ENCODE assay signal across 10 mouse cellular contexts in the genomic region with DNA sequence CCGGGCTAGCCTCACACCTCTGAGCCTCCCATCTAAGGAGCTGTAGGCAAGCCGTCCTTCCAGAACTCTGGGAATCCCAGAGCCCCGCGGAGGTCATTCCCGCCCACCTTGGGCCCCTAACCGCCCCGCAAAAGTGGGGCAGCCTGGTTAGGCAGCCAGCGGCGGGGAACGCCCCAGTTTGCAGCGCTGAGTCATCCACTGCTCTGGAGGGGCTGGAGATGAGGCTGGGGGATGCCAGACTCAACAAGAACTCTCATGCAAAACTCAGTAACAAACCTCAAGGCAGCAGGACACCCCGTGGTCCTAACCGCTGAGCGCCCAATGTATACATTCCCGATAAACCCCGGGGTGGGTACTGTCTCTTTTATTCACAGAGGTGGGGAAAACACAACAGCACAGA. TPM values are rescaled to one million over a fixed set of nuclear protein-coding genes. Genes with fewer than 3 reads are reported as not detected.
A peak's percentile ranks its signal among the peaks of the same experiment; 100 is the strongest.
DNase-seq lines count a peak whose midpoint lies in the region; ATAC-seq and TF ChIP-seq lines count a peak whose summit lies in the region.
"Had no signal": no experiment of that assay in that cellular context is flagged by ENCODE, and none has a peak within 500 bp of the region (broad histone marks: within the 10 kb centered on the region; RNA-seq: fewer than 3 reads in every experiment).

No protein-coding gene starts in this region.

- peaks cover 3% of the 10 kb centered on the region; the same call in 1 of the 2 replicates for H3K27me3 ChIP-seq in ES-Bruce4 (ENCODE audit: control insufficient read depth, insufficient read depth, low read length, poor library complexity, severe bottlenecking)
- no peaks in the 10 kb centered on the region for H3K27me3 ChIP-seq in forebrain, embryonic 16.5 days (replicated peaks; ENCODE audit: control insufficient read depth, insufficient read depth, low read length)

- TF ChIP-seq POLR2A in ES-Bruce4 (IDR thresholded peaks at IDR 0.05; ENCODE audit: insufficient read depth, low read length) = no peak

- ATAC-seq in forebrain, embryonic 16.5 days = no peak

- H3K79me2 ChIP-seq in macrophage (ENCODE audit: inconsistent target) = no peaks in the 10 kb centered on the region

- TF ChIP-seq EP300 in ES-Bruce4 (IDR thresholded peaks at IDR 0.05; ENCODE audit: insufficient read depth, low read depth, low read length) = peak; percentile 63; the same call in 1 of the 2 replicates

- H3K4me3 ChIP-seq in gastrocnemius, adult 2 months = peak overlapping the region; percentile 87
- H3K4me3 ChIP-seq in ES-Bruce4 (ENCODE audit: low read depth, low read length) (peak overlapping the region; percentile 44), macrophage (ENCODE audit: inconsistent target) (peak overlapping the region; percentile 5; the same call in 1 of the 2 replicates)
- H3K4me3 ChIP-seq in forebrain, embryonic 16.5 days (replicated peaks; ENCODE audit: low read length) = peak overlapping the region; percentile 86

- H3K9me3 ChIP-seq in ES-Bruce4 (replicated peaks; ENCODE audit: control insufficient read depth, insufficient read depth, low read length, poor library complexity, severe bottlenecking) = no peaks in the 10 kb centered on the region
- H3K9me3 ChIP-seq in forebrain, embryonic 16.5 days (ENCODE audit: control insufficient read depth, low read length) = no peaks in the 10 kb centered on the region

- no peak overlapping the region for H3K9ac ChIP-seq in ES-Bruce4 (ENCODE audit: low read depth, poor library complexity, severe bottlenecking)
- peak overlapping the region; percentile 99 for H3K9ac ChIP-seq in forebrain, embryonic 16.5 days (replicated peaks; ENCODE audit: low read depth, low read length)

- DNase-seq in gastrocnemius, adult 2 months = no peak
- DNase-seq in gastrocnemius, postnatal 14 days = no peak
- no peak for DNase-seq in frontal cortex, postnatal 14 days (ENCODE audit: low spot score in 2 of 2)
- no peak for DNase-seq in urinary bladder, adult 18-20 months (ENCODE audit: low spot score in 2 of 2)
- no peak for DNase-seq in lung, postnatal 36 days

- TF ChIP-seq CTCF in gastrocnemius, adult 2 months (IDR thresholded peaks at IDR 0.05) = no peak
- TF ChIP-seq CTCF in ES-Bruce4 (IDR thresholded peaks at IDR 0.05; ENCODE audit: low read depth, low read length) = no peak

- H3K27ac ChIP-seq in gastrocnemius, adult 2 months = no peak overlapping the region
- H3K27ac ChIP-seq in ES-Bruce4 (ENCODE audit: insufficient read depth, low read length) (no peak overlapping the region), macrophage (no peak overlapping the region)
- H3K27ac ChIP-seq in forebrain, embryonic 16.5 days (ENCODE audit: low read length) = peak overlapping the region; percentile 99

- peak overlapping the region; percentile 93 for H3K4me2 ChIP-seq in forebrain, embryonic 16.5 days (ENCODE audit: low read length)

- peaks cover 9% of the 10 kb centered on the region for H3K4me1 ChIP-seq in ES-Bruce4 (ENCODE audit: control insufficient read depth, insufficient read depth, low read length)
- H3K4me1 ChIP-seq in forebrain, embryonic 16.5 days (replicated peaks; ENCODE audit: control insufficient read depth, insufficient read depth, low read length) = peaks cover 69% of the 10 kb centered on the region

- WGBS in forebrain, embryonic 16.5 days = 8% methylated on average over 16 of the region's 16 CpGs
- 12% methylated on average over 16 of the region's 16 CpGs for WGBS in macrophage (ENCODE audit: missing documents)

- H3K36me3 ChIP-seq in ES-Bruce4 (ENCODE audit: control insufficient read depth, insufficient read depth, low read length, poor library complexity, severe bottlenecking) (no peaks in the 10 kb centered on the region), macrophage (ENCODE audit: inconsistent target) (no peaks in the 10 kb centered on the region)
- H3K36me3 ChIP-seq in forebrain, embryonic 16.5 days (ENCODE audit: control insufficient read depth, insufficient read depth) = no peaks in the 10 kb centered on the region; the same call in 1 of the 2 replicates

- intact Hi-C loops in gastrocnemius, adult 2 months (cut with DNase I) = no loop called here
- intact Hi-C loops in gastrocnemius, postnatal 14 days (cut with DNase I; ENCODE audit: low total_unique reads) = no loop called here

RNA-seq across cellular contexts. Expression of a gene that starts 4.2 kb away (rescaled TPM):
- 10 to 100 TPM; 29.6 to 43.1 TPM for total RNA-seq in gastrocnemius, adult 2 months (2021)
- 10 to 100 TPM; 38.2 to 44.4 TPM for total RNA-seq in gastrocnemius, postnatal 14 days (2021)
- polyA plus RNA-seq in ES-Bruce4 (2011; ENCODE audit: insufficient read depth, insufficient read length, low read depth, missing spikeins) (149 and 159 TPM in 2 replicates), macrophage (2018) (13.0 to 25.1 TPM (median 19.4 TPM) in 3 replicates)
- polyA plus RNA-seq in forebrain, embryonic 16.5 days (2015; fragmentation: Nextera tagmentation; extraction: Ambion mirVana) = 359 and 391 TPM in 2 replicates
- 100 to 1,000 TPM in 12 of 26 experiments, 10 to 100 TPM in 14; 41.5 to 232 (median 95.1) TPM for total RNA-seq in macrophage (2018; cell fraction: chromatin; rRNA removed)
- 10 to 100 TPM in 14 of 26 experiments, 1 to 10 TPM in 12; 3.4 to 29.6 (median 11.9) TPM for total RNA-seq in macrophage (2018; cell fraction: cytosol; rRNA removed)
- 100 to 1,000 TPM in 6 of 26 experiments, 10 to 100 TPM in 20; 14.3 to 133 (median 44.5) TPM for total RNA-seq in macrophage (2018; cell fraction: nucleus; rRNA removed)

RNA-seq across cellular contexts. Expression of a gene that starts 40.1 kb away (rescaled TPM):
- not detected for total RNA-seq in gastrocnemius, adult 2 months (2021)
- total RNA-seq in gastrocnemius, postnatal 14 days (2021) = not detected
- polyA plus RNA-seq in ES-Bruce4 (2011; ENCODE audit: insufficient read depth, insufficient read length, low read depth, missing spikeins) = not detected in 2 replicates
- 0.21 TPM in 1 of 2 replicates, not detected in the other for polyA plus RNA-seq in forebrain, embryonic 16.5 days (2015; fragmentation: Nextera tagmentation; extraction: Ambion mirVana)
- not detected for total RNA-seq in macrophage (2018; cell fraction: chromatin; rRNA removed)
- not detected for total RNA-seq in macrophage (2018; cell fraction: cytosol; rRNA removed)
- not detected for total RNA-seq in macrophage (2018; cell fraction: nucleus; rRNA removed)
- not detected in 3 replicates for polyA plus RNA-seq in macrophage (2018)
- total RNA-seq: CH12.LX; liver, adult 2 months had no signal
- polyA plus RNA-seq: liver, adult 2 months had no signal

Comparison
In these comparisons a context has a peak if more than half of its experiments do, and no peak if none do; other contexts are left out.
1. H3K4me3 ChIP-seq: peak in every context shown above with its lines; median percentile 87 in gastrocnemius, adult 2 months; 86 in forebrain, embryonic 16.5 days; 44 in ES-Bruce4; 5 in macrophage.